Mouse (Mus musculus): ENCODE data around the gene Usp19. TPM values are rescaled to one million over a fixed set of nuclear protein-coding genes. Genes with fewer than 3 reads are reported as not detected.
A peak's percentile ranks its signal among the peaks of the same experiment; 100 is the strongest.

Usp19 gene
- polyA plus RNA-seq, 1 experiment: 86.0 TPM

DNA sequence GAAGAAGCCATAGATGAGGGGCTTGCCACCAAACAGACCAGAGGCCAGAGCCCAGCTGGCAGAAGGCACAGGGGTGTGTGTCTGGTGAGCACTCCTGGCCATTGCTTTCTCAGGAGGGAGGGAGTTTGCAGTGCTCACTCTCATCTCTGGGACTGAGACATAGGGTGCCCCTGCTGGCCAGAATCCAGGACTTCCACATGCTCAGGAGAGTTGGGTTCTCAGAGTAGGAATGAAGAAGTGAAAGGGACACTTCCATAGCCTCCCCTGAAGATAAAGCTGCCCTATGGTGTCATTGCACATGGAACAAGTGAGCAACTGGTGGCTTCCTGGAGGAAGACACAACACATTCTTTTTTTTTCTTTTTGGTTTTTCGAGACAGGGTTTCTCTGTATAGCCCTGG, 15.9 kb upstream of the Usp19 start:
- H3K9me3 ChIP-seq (replicated peaks; ENCODE audit: control insufficient read depth, insufficient read depth, low read length, poor library complexity, severe bottlenecking): no peaks in the 10 kb centered on the region
- no peak overlapping the region for H3K27ac ChIP-seq (ENCODE audit: insufficient read depth, low read length)
- H3K9ac ChIP-seq (ENCODE audit: low read depth, poor library complexity, severe bottlenecking): no peak overlapping the region
- TF ChIP-seq EP300 (IDR thresholded peaks at IDR 0.05; ENCODE audit: insufficient read depth, low read depth, low read length) (no peak), CTCF (IDR thresholded peaks at IDR 0.05; ENCODE audit: low read depth, low read length) (peak; percentile 29), POLR2A (IDR thresholded peaks at IDR 0.05; ENCODE audit: insufficient read depth, low read length) (no peak)
- H3K4me3 ChIP-seq (ENCODE audit: low read depth, low read length): no peak overlapping the region
- H3K36me3 ChIP-seq (ENCODE audit: control insufficient read depth, insufficient read depth, low read length, poor library complexity, severe bottlenecking): no peaks in the 10 kb centered on the region
- H3K4me1 ChIP-seq (ENCODE audit: control insufficient read depth, insufficient read depth, low read length): peaks cover 3% of the 10 kb centered on the region
- H3K27me3 ChIP-seq (ENCODE audit: control insufficient read depth, insufficient read depth, low read length, poor library complexity, severe bottlenecking): no peaks in the 10 kb centered on the region

DNA sequence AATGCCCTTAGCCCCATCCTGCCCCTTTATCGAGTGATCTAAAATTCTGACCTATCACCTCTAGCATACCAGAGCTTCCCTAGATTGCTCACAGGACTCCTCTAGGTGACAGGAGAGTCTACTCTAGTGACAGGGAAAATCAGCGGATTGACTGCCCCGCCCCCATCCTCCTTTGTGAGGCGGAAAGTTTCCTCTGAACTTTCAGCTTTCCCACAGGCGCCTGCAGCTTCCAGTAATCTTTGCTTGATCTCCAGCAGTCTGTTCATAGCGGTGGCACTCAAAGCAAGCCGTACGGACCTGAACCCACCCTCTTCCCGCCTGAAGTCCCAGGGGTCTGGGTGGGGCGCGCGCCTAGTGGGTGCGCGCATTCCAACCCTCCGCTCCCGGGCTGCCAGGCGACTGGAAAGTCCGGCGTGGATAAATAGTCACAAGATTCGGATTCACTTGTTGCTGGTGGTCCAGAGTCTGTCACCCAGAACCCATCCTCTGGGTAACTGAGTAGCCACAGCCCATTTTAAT, 11.7 kb upstream of the Usp19 start:
- 0 out of 2 replicates have a peak overlapping the region, but pooled peaks have one; percentile 20 for H3K27ac ChIP-seq (ENCODE audit: insufficient read depth, low read length)
- no peaks in the 10 kb centered on the region for H3K27me3 ChIP-seq (ENCODE audit: control insufficient read depth, insufficient read depth, low read length, poor library complexity, severe bottlenecking)
- no peak for TF ChIP-seq POLR2A (IDR thresholded peaks at IDR 0.05; ENCODE audit: insufficient read depth, low read length)
- no peak for TF ChIP-seq EP300 (IDR thresholded peaks at IDR 0.05; ENCODE audit: insufficient read depth, low read depth, low read length)
- no peak for TF ChIP-seq CTCF (IDR thresholded peaks at IDR 0.05; ENCODE audit: low read depth, low read length)
- no peaks in the 10 kb centered on the region for H3K36me3 ChIP-seq (ENCODE audit: control insufficient read depth, insufficient read depth, low read length, poor library complexity, severe bottlenecking)
- peaks cover 4% of the 10 kb centered on the region for H3K4me1 ChIP-seq (ENCODE audit: control insufficient read depth, insufficient read depth, low read length)
- no peak overlapping the region for H3K9ac ChIP-seq (ENCODE audit: low read depth, poor library complexity, severe bottlenecking)
- peak overlapping the region; percentile 50 for H3K4me3 ChIP-seq (ENCODE audit: low read depth, low read length)
- no peaks in the 10 kb centered on the region for H3K9me3 ChIP-seq (replicated peaks; ENCODE audit: control insufficient read depth, insufficient read depth, low read length, poor library complexity, severe bottlenecking)

DNA sequence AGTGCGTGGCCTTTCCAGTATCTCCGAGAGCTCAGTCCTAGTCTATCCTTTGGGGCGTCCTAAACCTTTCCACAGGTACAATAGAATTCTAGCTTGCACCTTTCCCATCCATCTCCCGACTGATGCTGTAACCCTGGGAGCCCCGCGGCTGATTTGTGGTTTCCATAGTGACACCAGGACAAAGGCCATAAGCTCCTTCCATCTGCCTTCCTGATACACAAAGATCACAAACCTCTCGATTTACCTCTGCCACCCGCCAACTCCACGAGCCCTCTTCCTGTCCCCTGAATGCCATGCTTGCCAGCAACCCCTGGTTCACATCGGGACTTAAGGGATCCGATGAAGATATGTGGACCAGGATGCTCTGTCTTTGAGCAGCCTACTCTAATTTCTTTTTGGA, 11.2 kb upstream of the Usp19 start:
- H3K27me3 ChIP-seq (ENCODE audit: control insufficient read depth, insufficient read depth, low read length, poor library complexity, severe bottlenecking): no peaks in the 10 kb centered on the region
- peaks cover 4% of the 10 kb centered on the region for H3K4me1 ChIP-seq (ENCODE audit: control insufficient read depth, insufficient read depth, low read length)
- 0 out of 2 replicates have a peak overlapping the region, but pooled peaks have one; percentile 24 for H3K9ac ChIP-seq (ENCODE audit: low read depth, poor library complexity, severe bottlenecking)
- TF ChIP-seq CTCF (IDR thresholded peaks at IDR 0.05; ENCODE audit: low read depth, low read length) (no peak), POLR2A (IDR thresholded peaks at IDR 0.05; ENCODE audit: insufficient read depth, low read length) (no peak), EP300 (IDR thresholded peaks at IDR 0.05; ENCODE audit: insufficient read depth, low read depth, low read length) (no peak)
- H3K27ac ChIP-seq (ENCODE audit: insufficient read depth, low read length): 0 out of 2 replicates have a peak overlapping the region, but pooled peaks have one; percentile 4
- H3K9me3 ChIP-seq (replicated peaks; ENCODE audit: control insufficient read depth, insufficient read depth, low read length, poor library complexity, severe bottlenecking): no peaks in the 10 kb centered on the region
- no peaks in the 10 kb centered on the region for H3K36me3 ChIP-seq (ENCODE audit: control insufficient read depth, insufficient read depth, low read length, poor library complexity, severe bottlenecking)
- H3K4me3 ChIP-seq (ENCODE audit: low read depth, low read length): peak overlapping the region; percentile 27

DNA sequence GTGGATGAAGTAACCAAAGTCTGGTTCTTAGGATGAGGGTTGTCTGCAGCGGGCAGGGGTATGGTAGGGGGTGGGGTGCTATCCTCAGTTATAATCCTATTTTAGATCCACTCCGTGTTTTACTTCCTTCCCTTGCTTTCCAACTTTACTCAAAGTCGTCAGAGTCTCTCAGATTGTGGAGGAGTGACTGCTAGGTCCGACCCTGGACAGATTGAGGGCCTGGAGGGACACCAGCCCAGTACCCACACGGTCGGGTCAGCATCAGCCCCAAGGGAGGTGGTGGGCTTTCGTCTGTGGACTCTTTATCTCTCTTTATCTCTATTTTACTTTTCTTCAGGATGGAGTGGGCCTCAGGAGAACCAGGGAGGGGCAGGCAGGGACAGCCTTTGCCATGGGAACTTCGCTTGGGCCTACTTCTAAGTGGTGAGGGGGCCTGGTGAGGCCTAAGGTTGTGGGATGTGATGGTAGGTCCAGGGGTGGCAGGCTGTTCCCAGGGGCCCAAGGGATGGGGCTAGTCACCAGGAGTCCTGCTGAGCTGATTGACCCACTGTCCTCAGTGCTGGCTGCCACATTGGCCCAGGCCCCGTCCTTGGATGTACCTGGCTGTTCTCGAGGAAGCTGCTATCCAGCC, 10.6 kb upstream of the Usp19 start, which contains the start of gene Lamb2:
TSS of gene Lamb2 (plus strand) at position 16 of the 631 bp plus-strand sequence.
- Histone ChIP-seq H3K27me3 (ENCODE audit: control insufficient read depth, insufficient read depth, low read length, poor library complexity, severe bottlenecking) (no peaks in the 10 kb centered on the region), H3K36me3 (ENCODE audit: control insufficient read depth, insufficient read depth, low read length, poor library complexity, severe bottlenecking) (no peaks in the 10 kb centered on the region), H3K4me1 (ENCODE audit: control insufficient read depth, insufficient read depth, low read length) (peaks cover 4% of the 10 kb centered on the region), H3K27ac (ENCODE audit: insufficient read depth, low read length) (0 out of 2 replicates have a peak within 1 kb of the TSS, but pooled peaks have one; percentile 20), H3K4me3 (ENCODE audit: low read depth, low read length) (peak within 1 kb of the TSS; percentile 66), H3K9ac (ENCODE audit: low read depth, poor library complexity, severe bottlenecking) (peak within 1 kb of the TSS; percentile 62), H3K9me3 (replicated peaks; ENCODE audit: control insufficient read depth, insufficient read depth, low read length, poor library complexity, severe bottlenecking) (no peaks in the 10 kb centered on the region)
- TF ChIP-seq POLR2A (IDR thresholded peaks at IDR 0.05; ENCODE audit: insufficient read depth, low read length): no peak
- TF ChIP-seq EP300 (IDR thresholded peaks at IDR 0.05; ENCODE audit: insufficient read depth, low read depth, low read length): no peak
- no peak for TF ChIP-seq CTCF (IDR thresholded peaks at IDR 0.05; ENCODE audit: low read depth, low read length)

DNA sequence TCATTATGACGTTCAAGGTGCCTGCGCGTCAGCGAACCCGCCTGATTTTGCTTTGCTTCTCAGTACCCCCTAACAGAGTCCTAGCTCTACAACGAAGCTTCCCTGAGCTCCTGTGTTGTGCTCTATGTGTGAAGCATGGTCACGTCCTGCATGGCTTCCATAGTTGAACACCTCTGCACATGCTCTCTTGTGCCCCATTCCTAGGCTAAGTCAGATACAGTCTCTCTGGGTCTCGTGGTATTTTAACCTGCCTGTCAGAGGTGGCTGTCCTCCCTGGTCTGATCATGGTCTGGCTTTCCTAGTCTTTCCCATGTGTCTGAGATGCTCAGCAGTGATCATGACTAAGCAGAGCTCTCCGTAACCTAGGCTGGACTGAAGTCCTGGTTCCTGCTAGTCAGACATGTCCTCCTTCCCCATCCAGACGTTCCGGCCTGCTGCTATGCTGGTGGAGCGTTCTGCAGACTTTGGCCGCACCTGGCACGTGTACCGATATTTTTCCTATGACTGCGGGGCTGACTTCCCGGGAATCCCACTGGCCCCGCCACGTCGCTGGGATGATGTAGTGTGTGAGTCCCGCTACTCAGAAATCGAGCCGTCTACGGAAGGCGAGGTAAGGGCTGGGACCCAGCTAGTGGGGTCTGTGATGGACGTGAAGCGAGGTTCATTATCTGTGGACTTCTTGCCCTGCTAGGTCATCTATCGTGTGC, 9.4 kb upstream of the Usp19 start:
- Histone ChIP-seq H3K9ac (ENCODE audit: low read depth, poor library complexity, severe bottlenecking) (no peak overlapping the region), H3K9me3 (replicated peaks; ENCODE audit: control insufficient read depth, insufficient read depth, low read length, poor library complexity, severe bottlenecking) (no peaks in the 10 kb centered on the region), H3K4me1 (ENCODE audit: control insufficient read depth, insufficient read depth, low read length) (peaks cover 3% of the 10 kb centered on the region), H3K27me3 (ENCODE audit: control insufficient read depth, insufficient read depth, low read length, poor library complexity, severe bottlenecking) (no peaks in the 10 kb centered on the region), H3K27ac (ENCODE audit: insufficient read depth, low read length) (no peak overlapping the region), H3K36me3 (ENCODE audit: control insufficient read depth, insufficient read depth, low read length, poor library complexity, severe bottlenecking) (no peaks in the 10 kb centered on the region), H3K4me3 (ENCODE audit: low read depth, low read length) (peak overlapping the region; percentile 11; the same call in 1 of the 2 replicates)
- TF ChIP-seq POLR2A (IDR thresholded peaks at IDR 0.05; ENCODE audit: insufficient read depth, low read length) (no peak), EP300 (IDR thresholded peaks at IDR 0.05; ENCODE audit: insufficient read depth, low read depth, low read length) (no peak), CTCF (IDR thresholded peaks at IDR 0.05; ENCODE audit: low read depth, low read length) (no peak)

Measured in ES-Bruce4 (cell line).